Mouse (Mus musculus): ENCODE measurements at regions not wholly inside any gene's neighbourhood (a gene's known extent, or its start where the extent isn't known, plus 50 kb on each side); places are given as distances from the start of the nearest gene placed in this dataset.

GRCm38 (mm10) chr3:60698189-60698588 lies 225.6 kb downstream of the Mbnl1 start:
- no peaks in the 10 kb centered on the region for H3K27me3 ChIP-seq (ENCODE audit: control insufficient read depth, insufficient read depth, low read length)
- ATAC-seq (ENCODE audit: insufficient number of reproducible peaks, insufficient read depth, low FRiP score, low read depth) = no peak
- H3K27ac ChIP-seq (ENCODE audit: low read length) = no peak overlapping the region
- no peaks in the 10 kb centered on the region for H3K9me3 ChIP-seq (ENCODE audit: control insufficient read depth, low read depth, low read length)
- H3K9ac ChIP-seq (replicated peaks; ENCODE audit: low read depth, low read length) = no peak overlapping the region
- H3K4me1 ChIP-seq (ENCODE audit: control insufficient read depth, insufficient read depth, low read length) = no peaks in the 10 kb centered on the region
- no peaks in the 10 kb centered on the region for H3K36me3 ChIP-seq (ENCODE audit: control insufficient read depth, insufficient read depth, low read length)
- no peak overlapping the region for H3K4me3 ChIP-seq (ENCODE audit: low read depth, low read length)
- H3K4me2 ChIP-seq (replicated peaks; ENCODE audit: low read depth, low read length) = no peak overlapping the region

- no peaks in the 10 kb centered on the region for H3K36me3 ChIP-seq (ENCODE audit: control insufficient read depth, insufficient read depth, low read length)
- no peak overlapping the region for H3K9ac ChIP-seq (replicated peaks; ENCODE audit: low read depth, low read length)
- H3K27ac ChIP-seq (ENCODE audit: low read length) = no peak overlapping the region
- no peak for ATAC-seq (ENCODE audit: insufficient number of reproducible peaks, insufficient read depth, low FRiP score, low read depth)
- H3K4me2 ChIP-seq (replicated peaks; ENCODE audit: low read depth, low read length) = no peak overlapping the region
- no peak overlapping the region for H3K4me3 ChIP-seq (ENCODE audit: low read depth, low read length)
- H3K27me3 ChIP-seq (ENCODE audit: control insufficient read depth, insufficient read depth, low read length) = no peaks in the 10 kb centered on the region
- no peaks in the 10 kb centered on the region for H3K9me3 ChIP-seq (ENCODE audit: control insufficient read depth, low read depth, low read length)
- H3K4me1 ChIP-seq (ENCODE audit: control insufficient read depth, insufficient read depth, low read length) = no peaks in the 10 kb centered on the region
- WGBS = 89% methylated on average over 4 of the region's 4 CpGs
These were observed 234.5 kb downstream of the Mbnl1 start for GRCm38 (mm10) chr3:60707139-60707538.

DNA sequence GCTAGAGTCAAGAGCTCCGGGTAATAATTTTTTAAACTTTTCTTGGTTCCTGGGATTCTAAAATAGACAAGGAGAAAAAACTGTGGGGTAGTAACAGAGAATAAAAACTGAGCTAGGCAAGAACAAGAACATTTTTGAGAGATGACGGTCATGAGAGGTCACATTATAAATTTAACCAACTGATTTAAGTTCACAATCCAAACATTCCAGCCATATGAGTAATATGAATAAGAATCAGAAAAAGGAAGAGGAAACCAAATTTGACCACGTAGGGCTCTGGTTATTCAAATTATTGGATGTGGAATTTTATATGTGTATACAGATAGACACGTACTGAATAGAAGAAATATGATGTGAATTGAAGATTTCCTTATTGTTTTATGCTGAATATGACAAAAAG lies 240.3 kb downstream of the Mbnl1 start:
- WGBS = 75% methylated on average over 4 of the region's 4 CpGs
- ATAC-seq (ENCODE audit: insufficient number of reproducible peaks, insufficient read depth, low FRiP score, low read depth) = no peak

DNA sequence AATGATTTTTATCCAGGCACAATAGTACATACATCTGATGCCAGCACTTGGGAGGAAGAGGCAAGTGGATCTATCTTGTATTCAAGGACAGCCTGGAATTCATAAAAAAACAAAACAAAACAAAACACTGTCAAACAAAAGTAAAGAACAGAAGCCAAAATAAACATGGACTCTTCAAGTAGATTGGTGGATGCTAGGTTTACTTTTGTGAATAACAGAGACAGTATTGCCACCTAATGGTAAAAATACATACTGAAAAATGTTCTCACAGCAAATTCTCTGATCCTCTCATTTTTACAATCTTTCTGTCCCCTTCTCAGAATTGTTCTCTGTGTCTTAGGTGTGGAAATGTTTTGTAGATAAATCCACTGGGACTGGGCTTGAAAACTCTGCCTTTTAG lies 247.7 kb downstream of the Mbnl1 start:
- Histone ChIP-seq H3K4me3 (ENCODE audit: low read depth, low read length) (no peak overlapping the region), H3K9ac (replicated peaks; ENCODE audit: low read depth, low read length) (no peak overlapping the region), H3K27me3 (ENCODE audit: control insufficient read depth, insufficient read depth, low read length) (no peaks in the 10 kb centered on the region), H3K27ac (ENCODE audit: low read length) (no peak overlapping the region), H3K36me3 (ENCODE audit: control insufficient read depth, insufficient read depth, low read length) (no peaks in the 10 kb centered on the region), H3K9me3 (ENCODE audit: control insufficient read depth, low read depth, low read length) (no peaks in the 10 kb centered on the region), H3K4me1 (ENCODE audit: control insufficient read depth, insufficient read depth, low read length) (no peaks in the 10 kb centered on the region), H3K4me2 (replicated peaks; ENCODE audit: low read depth, low read length) (no peak overlapping the region)
- ATAC-seq (ENCODE audit: insufficient number of reproducible peaks, insufficient read depth, low FRiP score, low read depth) = no peak

More for the DNA sequence above, 240.3 kb downstream of the Mbnl1 start:
- H3K4me1 ChIP-seq (ENCODE audit: control insufficient read depth, insufficient read depth, low read length) = no peaks in the 10 kb centered on the region
- no peak overlapping the region for H3K27ac ChIP-seq (ENCODE audit: low read length)
- H3K9me3 ChIP-seq (ENCODE audit: control insufficient read depth, low read depth, low read length) = no peaks in the 10 kb centered on the region
- H3K27me3 ChIP-seq (ENCODE audit: control insufficient read depth, insufficient read depth, low read length) = no peaks in the 10 kb centered on the region
- no peak overlapping the region for H3K9ac ChIP-seq (replicated peaks; ENCODE audit: low read depth, low read length)
- H3K4me3 ChIP-seq (ENCODE audit: low read depth, low read length) = no peak overlapping the region
- no peaks in the 10 kb centered on the region for H3K36me3 ChIP-seq (ENCODE audit: control insufficient read depth, insufficient read depth, low read length)
- H3K4me2 ChIP-seq (replicated peaks; ENCODE audit: low read depth, low read length) = no peak overlapping the region

DNA sequence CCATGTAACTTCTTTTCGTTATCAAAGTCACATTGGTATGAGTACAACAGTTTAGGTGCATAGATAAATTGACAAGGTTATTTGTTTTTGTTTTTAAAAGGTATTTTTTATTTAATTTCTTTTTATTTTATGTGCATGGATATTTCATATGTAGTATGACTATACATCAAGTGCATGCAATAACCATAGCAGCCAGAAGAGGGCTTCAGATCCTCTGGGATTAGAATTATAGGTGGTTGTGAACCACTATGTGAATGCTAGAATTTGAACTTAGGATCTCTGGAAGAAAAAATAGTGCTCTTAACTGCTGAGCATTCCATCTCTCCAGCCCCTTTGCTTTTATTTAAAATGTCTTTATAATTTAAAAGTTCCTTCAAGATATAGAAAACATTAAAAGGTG lies 258.7 kb downstream of the Mbnl1 start:
- Histone ChIP-seq H3K4me2 (replicated peaks; ENCODE audit: low read depth, low read length) (no peak overlapping the region), H3K4me1 (ENCODE audit: control insufficient read depth, insufficient read depth, low read length) (no peaks in the 10 kb centered on the region), H3K9me3 (ENCODE audit: control insufficient read depth, low read depth, low read length) (no peaks in the 10 kb centered on the region), H3K27me3 (ENCODE audit: control insufficient read depth, insufficient read depth, low read length) (no peaks in the 10 kb centered on the region), H3K36me3 (ENCODE audit: control insufficient read depth, insufficient read depth, low read length) (no peaks in the 10 kb centered on the region), H3K4me3 (ENCODE audit: low read depth, low read length) (no peak overlapping the region), H3K9ac (replicated peaks; ENCODE audit: low read depth, low read length) (no peak overlapping the region), H3K27ac (ENCODE audit: low read length) (no peak overlapping the region)
- ATAC-seq (ENCODE audit: insufficient number of reproducible peaks, insufficient read depth, low FRiP score, low read depth) = no peak
- WGBS = 88% methylated on average over 1 of the region's 1 CpGs

DNA sequence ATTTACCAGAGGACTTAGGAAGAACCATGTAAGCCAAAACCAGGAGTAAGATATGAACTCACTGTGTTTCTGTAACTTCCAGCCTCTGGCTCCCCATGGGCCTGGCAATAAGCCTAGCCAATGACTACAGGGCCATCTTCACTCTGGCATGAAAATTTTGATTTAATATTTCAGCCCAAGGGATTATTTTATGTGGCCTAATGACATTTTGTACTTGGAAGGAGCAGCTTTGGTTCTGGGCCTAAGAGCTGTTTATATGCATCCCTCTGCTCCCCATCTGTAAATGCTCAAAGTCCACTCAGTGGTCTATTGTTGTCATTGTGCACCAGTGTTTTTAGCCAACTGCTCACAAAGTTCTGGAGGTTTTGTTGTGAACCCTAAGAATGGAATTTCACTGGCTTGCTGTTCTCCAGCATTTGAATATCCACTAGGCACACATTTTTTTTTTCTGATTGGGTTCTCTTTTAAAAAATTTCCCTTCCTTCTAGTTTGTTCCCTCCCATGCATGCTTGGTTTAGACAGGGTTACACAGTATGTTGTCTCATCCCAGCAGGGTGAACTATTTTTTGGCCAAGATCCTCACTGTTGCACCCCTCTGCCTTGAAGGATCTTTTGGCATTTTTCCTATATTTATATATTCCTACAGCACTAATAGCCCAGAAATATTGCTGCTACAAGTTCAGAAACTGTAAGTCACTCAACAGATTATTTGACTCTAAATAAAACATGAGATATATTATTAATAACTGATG lies 261.9 kb upstream of the P2ry1 start:
- H3K4me3 ChIP-seq (ENCODE audit: low read depth, low read length) = no peak overlapping the region
- no peak overlapping the region for H3K9ac ChIP-seq (replicated peaks; ENCODE audit: low read depth, low read length)
- H3K27me3 ChIP-seq (ENCODE audit: control insufficient read depth, insufficient read depth, low read length) = no peaks in the 10 kb centered on the region
- ATAC-seq (ENCODE audit: insufficient number of reproducible peaks, insufficient read depth, low FRiP score, low read depth) = 0 out of 2 replicates have a peak, but pooled peaks have one; percentile 56
- H3K36me3 ChIP-seq (ENCODE audit: control insufficient read depth, insufficient read depth, low read length) = no peaks in the 10 kb centered on the region
- H3K4me1 ChIP-seq (ENCODE audit: control insufficient read depth, insufficient read depth, low read length) = no peaks in the 10 kb centered on the region
- H3K27ac ChIP-seq (ENCODE audit: low read length) = peak overlapping the region; percentile 33; the same call in 1 of the 2 replicates
- no peak overlapping the region for H3K4me2 ChIP-seq (replicated peaks; ENCODE audit: low read depth, low read length)
- H3K9me3 ChIP-seq (ENCODE audit: control insufficient read depth, low read depth, low read length) = no peaks in the 10 kb centered on the region

DNA sequence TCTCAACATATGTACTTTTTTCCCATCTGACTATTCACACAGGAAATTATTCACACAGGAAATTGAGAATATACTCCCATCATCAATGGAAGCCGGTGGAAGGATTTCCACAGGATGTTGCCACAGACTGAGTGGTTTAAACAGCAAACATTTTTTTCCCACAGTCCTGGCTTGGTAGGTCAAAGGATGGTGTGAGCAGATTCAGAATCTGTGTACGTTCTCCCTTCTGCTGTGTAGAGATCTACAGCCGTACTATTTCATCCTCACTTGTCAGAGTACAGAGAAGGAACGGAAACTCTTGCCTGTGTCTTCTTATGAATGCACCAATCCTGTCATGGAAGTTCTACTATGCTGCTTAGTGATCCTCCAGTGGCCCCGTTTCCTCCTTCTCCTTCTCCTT lies 261.2 kb upstream of the P2ry1 start:
- H3K9ac ChIP-seq (replicated peaks; ENCODE audit: low read depth, low read length) = no peak overlapping the region
- no peaks in the 10 kb centered on the region for H3K9me3 ChIP-seq (ENCODE audit: control insufficient read depth, low read depth, low read length)
- peak; percentile 42; the same call in 1 of the 2 replicates for ATAC-seq (ENCODE audit: insufficient number of reproducible peaks, insufficient read depth, low FRiP score, low read depth)
- H3K4me2 ChIP-seq (replicated peaks; ENCODE audit: low read depth, low read length) = no peak overlapping the region
- no peaks in the 10 kb centered on the region for H3K36me3 ChIP-seq (ENCODE audit: control insufficient read depth, insufficient read depth, low read length)
- H3K27ac ChIP-seq (ENCODE audit: low read length) = peak overlapping the region; percentile 24; the same call in 1 of the 2 replicates
- no peaks in the 10 kb centered on the region for H3K4me1 ChIP-seq (ENCODE audit: control insufficient read depth, insufficient read depth, low read length)
- H3K27me3 ChIP-seq (ENCODE audit: control insufficient read depth, insufficient read depth, low read length) = no peaks in the 10 kb centered on the region
- WGBS = 68% methylated on average over 5 of the region's 5 CpGs
- H3K4me3 ChIP-seq (ENCODE audit: low read depth, low read length) = no peak overlapping the region

- H3K36me3 ChIP-seq (ENCODE audit: control insufficient read depth, insufficient read depth, low read length) = no peaks in the 10 kb centered on the region
- 90% methylated on average over 2 of the region's 2 CpGs for WGBS
- no peak overlapping the region for H3K27ac ChIP-seq (ENCODE audit: low read length)
These were observed 260.4 kb upstream of the P2ry1 start for GRCm38 (mm10) chr3:60742232-60742631.

GRCm38 (mm10) chr3:60745075-60745474 lies 257.5 kb upstream of the P2ry1 start:
- ATAC-seq (ENCODE audit: insufficient number of reproducible peaks, insufficient read depth, low FRiP score, low read depth) = no peak
- no peaks in the 10 kb centered on the region for H3K27me3 ChIP-seq (ENCODE audit: control insufficient read depth, insufficient read depth, low read length)
- no peak overlapping the region for H3K4me3 ChIP-seq (ENCODE audit: low read depth, low read length)
- H3K9ac ChIP-seq (replicated peaks; ENCODE audit: low read depth, low read length) = no peak overlapping the region
- H3K36me3 ChIP-seq (ENCODE audit: control insufficient read depth, insufficient read depth, low read length) = no peaks in the 10 kb centered on the region
- no peak overlapping the region for H3K27ac ChIP-seq (ENCODE audit: low read length)
- no peaks in the 10 kb centered on the region for H3K9me3 ChIP-seq (ENCODE audit: control insufficient read depth, low read depth, low read length)
- H3K4me1 ChIP-seq (ENCODE audit: control insufficient read depth, insufficient read depth, low read length) = no peaks in the 10 kb centered on the region
- no peak overlapping the region for H3K4me2 ChIP-seq (replicated peaks; ENCODE audit: low read depth, low read length)
- 83% methylated on average over 1 of the region's 1 CpGs for WGBS

More at GRCm38 (mm10) chr3:60742232-60742631, 260.4 kb upstream of the P2ry1 start:
- no peaks in the 10 kb centered on the region for H3K4me1 ChIP-seq (ENCODE audit: control insufficient read depth, insufficient read depth, low read length)
- H3K4me2 ChIP-seq (replicated peaks; ENCODE audit: low read depth, low read length) = no peak overlapping the region
- no peak overlapping the region for H3K4me3 ChIP-seq (ENCODE audit: low read depth, low read length)
- no peak overlapping the region for H3K9ac ChIP-seq (replicated peaks; ENCODE audit: low read depth, low read length)
- no peaks in the 10 kb centered on the region for H3K9me3 ChIP-seq (ENCODE audit: control insufficient read depth, low read depth, low read length)
- no peak for ATAC-seq (ENCODE audit: insufficient number of reproducible peaks, insufficient read depth, low FRiP score, low read depth)
- H3K27me3 ChIP-seq (ENCODE audit: control insufficient read depth, insufficient read depth, low read length) = no peaks in the 10 kb centered on the region
